ENCODE assay signal across 1 mouse cellular context in genomic region chr8:83757084-83757607, GRCm38 (mm10).
TF ChIP-seq lines count a peak whose summit lies in the region.

No protein-coding gene starts in this region.

TF ChIP-seq in MEL, 35 proteins besides CTCF, POLR2A, EP300 and RAD21:
- TF ChIP-seq MAX (IDR thresholded peaks at IDR 0.05; ENCODE audit: low read length) = no peak
- TF ChIP-seq MEF2A (IDR thresholded peaks at IDR 0.05; ENCODE audit: extremely low read depth, insufficient replicate concordance, low read depth, low read length, poor library complexity, severe bottlenecking) = no peak
- TF ChIP-seq UBTF (IDR thresholded peaks at IDR 0.05; ENCODE audit: borderline replicate concordance, insufficient read depth, low read depth, low read length) = no peak
- no peak for TF ChIP-seq E2F4 (IDR thresholded peaks at IDR 0.05; ENCODE audit: borderline replicate concordance, low read depth, low read length)
- no peak for TF ChIP-seq TAL1 (IDR thresholded peaks at IDR 0.05; ENCODE audit: low read length)
